ENCODE assay signal across 8 mouse cellular contexts in genomic region chr7:110614133-110615063, GRCm38 (mm10). TPM values are rescaled to one million over a fixed set of nuclear protein-coding genes. Genes with fewer than 3 reads are reported as not detected.
DNase-seq lines count a peak whose midpoint lies in the region; ATAC-seq and TF ChIP-seq lines count a peak whose summit lies in the region.

TSS of gene Sbf2 (minus strand) at chr7:110614922.

- H3K4me3 ChIP-seq in embryonic facial prominence, embryonic 14.5 days (ENCODE audit: low read depth, low read length) = peak within 1 kb of the TSS; percentile 92
- peak within 1 kb of the TSS; percentile 87 for H3K4me3 ChIP-seq in heart, embryonic 10.5 days
- H3K4me3 ChIP-seq in kidney, embryonic 15.5 days (replicated peaks) = peak within 1 kb of the TSS; percentile 77
- H3K4me3 ChIP-seq in liver, adult 2 months (ENCODE audit: insufficient read depth, low read depth, low read length) = peak within 1 kb of the TSS; percentile 85
- peak within 1 kb of the TSS; percentile 94 for H3K4me3 ChIP-seq in stomach, postnatal 0 days (ENCODE audit: low read depth, low read length)

- peak within 1 kb of the TSS; percentile 92 for H3K9ac ChIP-seq in embryonic facial prominence, embryonic 14.5 days (ENCODE audit: low read depth, low read length)
- peak within 1 kb of the TSS; percentile 92 for H3K9ac ChIP-seq in kidney, embryonic 15.5 days
- H3K9ac ChIP-seq in liver, adult 2 months (ENCODE audit: low read depth, low read length) = peak within 1 kb of the TSS; percentile 99
- peak within 1 kb of the TSS; percentile 96 for H3K9ac ChIP-seq in stomach, postnatal 0 days (ENCODE audit: low read length)

- peak within 1 kb of the TSS; percentile 90 for H3K4me2 ChIP-seq in embryonic facial prominence, embryonic 14.5 days (ENCODE audit: low read depth, low read length)
- H3K4me2 ChIP-seq in kidney, embryonic 15.5 days = peak within 1 kb of the TSS; percentile 90
- peak within 1 kb of the TSS; percentile 86 for H3K4me2 ChIP-seq in stomach, postnatal 0 days (replicated peaks; ENCODE audit: low read depth)

- TF ChIP-seq CTCF in liver, adult 2 months (IDR thresholded peaks at IDR 0.05; ENCODE audit: low read depth, low read length) = no peak
- TF ChIP-seq CTCF in stomach, postnatal 0 days (IDR thresholded peaks at IDR 0.05; ENCODE audit: low read depth) = peak; percentile 38

- H3K79me2 ChIP-seq in liver, adult 2 months (ENCODE audit: control insufficient read depth, insufficient read depth, low read length) = peaks cover 5% of the 10 kb centered on the region; the same call in 1 of the 2 replicates

- H3K27me3 ChIP-seq in embryonic facial prominence, embryonic 14.5 days (replicated peaks; ENCODE audit: control insufficient read depth, insufficient read depth, low read length) = no peaks in the 10 kb centered on the region
- H3K27me3 ChIP-seq in heart, embryonic 10.5 days (ENCODE audit: insufficient read depth, poor library complexity, severe bottlenecking) = no peaks in the 10 kb centered on the region
- H3K27me3 ChIP-seq in kidney, embryonic 15.5 days = no peaks in the 10 kb centered on the region
- H3K27me3 ChIP-seq in liver, adult 2 months (ENCODE audit: control insufficient read depth, insufficient read depth, low read length) = no peaks in the 10 kb centered on the region
- no peaks in the 10 kb centered on the region for H3K27me3 ChIP-seq in stomach, postnatal 0 days (ENCODE audit: control insufficient read depth, insufficient read depth, low read length)

- 0% methylated on average over 13 of the region's 127 CpGs for WGBS in embryonic facial prominence, embryonic 14.5 days
- under 1% methylated on average over 119 of the region's 127 CpGs for WGBS in heart, embryonic 10.5 days
- WGBS in kidney, embryonic 15.5 days = under 1% methylated on average over 124 of the region's 127 CpGs
- under 1% methylated on average over 117 of the region's 127 CpGs for WGBS in liver, adult 2 months
- WGBS in stomach, postnatal 0 days = 1% methylated on average over 84 of the region's 127 CpGs

- ATAC-seq in embryonic facial prominence, embryonic 14.5 days (ENCODE audit: low read depth) = peak; percentile 93
- ATAC-seq in kidney, embryonic 15.5 days (replicated peaks; ENCODE audit: low FRiP score) = peak; percentile 95
- peak; percentile 95 for ATAC-seq in stomach, postnatal 0 days (ENCODE audit: low FRiP score, low TSS enrichment)

- no peak for TF ChIP-seq EP300 in stomach, postnatal 0 days (optimal IDR thresholded peaks at IDR 0.05)

- H3K9me3 ChIP-seq in embryonic facial prominence, embryonic 14.5 days (ENCODE audit: control insufficient read depth, low read length) = no peaks in the 10 kb centered on the region
- H3K9me3 ChIP-seq in heart, embryonic 10.5 days = no peaks in the 10 kb centered on the region
- H3K9me3 ChIP-seq in kidney, embryonic 15.5 days (replicated peaks) = no peaks in the 10 kb centered on the region
- H3K9me3 ChIP-seq in stomach, postnatal 0 days (ENCODE audit: control insufficient read depth, low read length) = no peaks in the 10 kb centered on the region

- peaks cover 10% of the 10 kb centered on the region for H3K4me1 ChIP-seq in embryonic facial prominence, embryonic 14.5 days (ENCODE audit: control insufficient read depth, insufficient read depth, low read length)
- peaks cover 29% of the 10 kb centered on the region for H3K4me1 ChIP-seq in heart, embryonic 10.5 days
- H3K4me1 ChIP-seq in kidney, embryonic 15.5 days = peaks cover 21% of the 10 kb centered on the region
- peaks cover 4% of the 10 kb centered on the region; the same call in 1 of the 2 replicates for H3K4me1 ChIP-seq in liver, adult 2 months (ENCODE audit: control insufficient read depth, insufficient read depth, low read length)
- 0 out of 2 replicates have a peak, but pooled peaks cover 2% of the 10 kb centered on the region for H3K4me1 ChIP-seq in stomach, postnatal 0 days (replicated peaks; ENCODE audit: control insufficient read depth, insufficient read depth)

- peak; percentile 52 to 65 for DNase-seq in spleen, adult 18-20 months
- no peak for DNase-seq in spleen, adult 12 weeks (ENCODE audit: low spot score)
- DNase-seq in embryonic facial prominence, embryonic 14.5 days (ENCODE audit: low spot score) = peak; percentile 90
- peak; percentile 93 for DNase-seq in heart, embryonic 10.5 days (ENCODE audit: low spot score)
- DNase-seq in liver, adult 2 months (ENCODE audit: extremely low read depth, low read depth, low spot score) = peak; percentile 86
- DNase-seq in neural tube, embryonic 10.5 days (ENCODE audit: extremely low spot score, low spot score) = peak; percentile 93
- peak; percentile 92 for DNase-seq in stomach, postnatal 0 days (ENCODE audit: low spot score)

- H3K36me3 ChIP-seq in embryonic facial prominence, embryonic 14.5 days (ENCODE audit: control insufficient read depth, insufficient read depth, low read length) = no peaks in the 10 kb centered on the region
- H3K36me3 ChIP-seq in heart, embryonic 10.5 days = no peaks in the 10 kb centered on the region
- no peaks in the 10 kb centered on the region for H3K36me3 ChIP-seq in kidney, embryonic 15.5 days
- H3K36me3 ChIP-seq in liver, adult 2 months (ENCODE audit: control insufficient read depth, insufficient read depth, low read length) = no peaks in the 10 kb centered on the region
- no peaks in the 10 kb centered on the region for H3K36me3 ChIP-seq in stomach, postnatal 0 days (ENCODE audit: control insufficient read depth, insufficient read depth, low read length)

- peak; percentile 75 for TF ChIP-seq POLR2A in liver, adult 2 months (IDR thresholded peaks at IDR 0.05; ENCODE audit: extremely low read depth, insufficient read depth, low read length)

- peak within 1 kb of the TSS; percentile 97 for H3K27ac ChIP-seq in embryonic facial prominence, embryonic 14.5 days (replicated peaks; ENCODE audit: low read depth, low read length)
- H3K27ac ChIP-seq in heart, embryonic 10.5 days = peak within 1 kb of the TSS; percentile 98
- H3K27ac ChIP-seq in kidney, embryonic 15.5 days = peak within 1 kb of the TSS; percentile 98
- peak within 1 kb of the TSS; percentile 96 for H3K27ac ChIP-seq in liver, adult 2 months (replicated peaks; ENCODE audit: insufficient read depth, low read depth, low read length)
- peak within 1 kb of the TSS; percentile 100 for H3K27ac ChIP-seq in stomach, postnatal 0 days (replicated peaks)

RNA-seq across cellular contexts. Expression of gene Sbf2, which starts in this region (rescaled TPM):
- 24.8 and 24.9 TPM in 2 replicates for polyA plus RNA-seq in embryonic facial prominence, embryonic 14.5 days (2014; fragmentation: Nextera tagmentation; extraction: Ambion mirVana)
- 28.6 and 33.4 TPM in 2 replicates for polyA plus RNA-seq in heart, embryonic 10.5 days (2016; fragmentation: Nextera tagmentation; extraction: Ambion mirVana)
- polyA plus RNA-seq in kidney, embryonic 15.5 days (2015; fragmentation: Nextera tagmentation; extraction: Ambion mirVana) = 38.5 and 38.9 TPM in 2 replicates
- 19.6 and 19.7 TPM in 2 replicates for total RNA-seq in liver, adult 2 months (2014; rRNA removed)
- polyA plus RNA-seq in liver, adult 2 months (2012; rRNA removed) = 6.6 and 7.2 TPM in 2 replicates
- 14.8 and 14.9 TPM in 2 replicates for polyA plus RNA-seq in stomach, postnatal 0 days (2015; fragmentation: Nextera tagmentation; extraction: Ambion mirVana)
